Mouse (Mus musculus) small intestine, adult 10 weeks (tissue): ENCODE data around the gene Gm14391. TPM values are rescaled to one million over a fixed set of nuclear protein-coding genes. Genes with fewer than 3 reads are reported as not detected.

Experiments used
- polyA plus RNA-seq: library from polyadenylated mRNA; stranded (reverse); fragments of 350-450 nt; fragmentation: Illumina TruSeq; extraction: RNeasy Lipid Tissue Mini Kit (QIAGEN cat#74804); gene quantifications from one replicate; pipeline ENCODE4 v1.2.3, GENCODE M21; 2014; ENCODE audit warnings: low replicate concordance

Gene Gm14391
- 24.2 TPM for polyA plus RNA-seq

GRCm38 (mm10) chr2:175206732-175207131, at the start of gene Gm14391:
Gm14391 (minus strand) TSS chr2:175206917.

DNA sequence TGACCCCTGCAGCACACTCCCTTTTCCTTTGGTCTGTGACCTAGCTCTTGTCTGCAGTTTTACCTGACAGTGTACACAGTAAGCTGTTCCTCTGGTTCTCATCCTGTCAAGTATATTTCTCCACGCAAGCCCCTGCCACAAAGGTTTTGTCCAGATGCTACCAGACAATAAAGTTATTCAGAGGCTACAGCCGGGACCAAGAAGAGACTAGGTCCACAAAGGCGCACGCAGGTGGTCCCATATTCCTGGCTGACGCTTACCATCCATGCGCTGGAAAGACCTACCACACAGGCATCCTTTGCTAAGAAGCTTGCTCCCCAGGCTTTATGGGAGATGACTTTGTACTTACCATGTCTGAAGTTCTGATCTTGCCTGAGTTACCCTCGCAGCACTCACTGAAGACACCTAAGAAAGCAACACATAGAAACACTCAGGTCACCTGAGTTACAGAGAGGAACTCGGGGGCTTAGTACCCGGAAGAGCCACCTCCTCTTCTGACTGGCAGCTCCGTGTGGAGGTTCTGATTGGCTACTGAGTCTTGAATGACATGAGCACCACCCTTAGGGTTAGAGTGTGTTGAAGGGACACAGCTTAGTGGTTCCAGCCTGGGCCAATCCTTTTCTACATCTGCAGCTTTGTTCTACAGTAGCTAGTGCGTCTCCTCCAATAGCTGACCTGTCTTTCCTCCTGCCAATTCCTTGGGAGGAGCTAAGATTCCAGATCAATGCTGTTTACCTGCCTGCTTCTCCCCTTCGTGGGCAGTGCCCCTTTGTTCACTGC, 31.1 kb downstream of the Gm14391 start, which contains the start of gene Gm14443:
Gene Gm14443 (minus strand): TSS at position 471 of the 780 bp plus-strand sequence.

GRCm38 (mm10) chr2:175141993-175142295, 64.8 kb downstream of the Gm14391 start, which contains the start of gene Gm14399:
Gm14399 (minus strand) TSS chr2:175142012.

Other genes with a start within 250 kb of the Gm14391 start
- gene Gm14444, start 196.7 kb downstream of the Gm14391 start, polyA plus RNA-seq, result not detected
- 2.5 TPM for gene Gm14393, start 139.1 kb downstream of the Gm14391 start, polyA plus RNA-seq
- gene Gm14399, start 64.9 kb downstream of the Gm14391 start, polyA plus RNA-seq, result 27.7 TPM
- 1.7 TPM for gene Gm14443, start 31.0 kb downstream of the Gm14391 start, polyA plus RNA-seq
- gene Gm14440, start 68.2 kb upstream of the Gm14391 start, polyA plus RNA-seq, result 33.0 TPM
- 68.7 TPM for gene Gm4631, start 131.3 kb upstream of the Gm14391 start, polyA plus RNA-seq
- 15.9 TPM for gene Zfp968, start 165.5 kb upstream of the Gm14391 start, polyA plus RNA-seq
- gene Gm4724, start 228.9 kb upstream of the Gm14391 start, polyA plus RNA-seq, result 15.3 TPM